9 mouse cellular contexts compared by ENCODE assay signal in the genomic region with DNA sequence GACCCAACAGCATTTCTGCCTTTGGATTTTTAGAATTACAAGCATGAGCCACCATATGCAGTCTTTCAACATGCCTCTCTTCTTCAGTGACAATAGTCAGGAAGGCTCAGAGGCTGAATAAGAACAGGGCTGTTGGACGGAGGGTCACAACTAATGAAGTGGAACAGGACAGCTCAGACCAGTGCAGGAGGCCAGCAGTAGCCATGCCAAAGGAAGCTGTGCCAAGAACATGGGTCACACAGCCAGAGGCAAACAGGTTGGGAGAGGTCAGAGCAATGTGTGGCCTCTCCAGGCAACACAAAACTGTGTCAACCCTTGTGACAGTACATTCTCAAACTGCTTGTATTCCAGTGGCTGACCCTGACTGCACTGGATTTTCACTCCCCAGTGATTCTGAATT. TPM values are rescaled to one million over a fixed set of nuclear protein-coding genes. Genes with fewer than 3 reads are reported as not detected.
A peak's percentile ranks its signal among the peaks of the same experiment; 100 is the strongest.
DNase-seq lines count a peak whose midpoint lies in the region; ATAC-seq lines count a peak whose summit lies in the region.
"Had no signal": no experiment of that assay in that cellular context is flagged by ENCODE, and none has a peak within 500 bp of the region (broad histone marks: within the 10 kb centered on the region; RNA-seq: fewer than 3 reads in every experiment).

No protein-coding gene starts in this region.

- ATAC-seq in erythroblast, adult 5-6 weeks (replicated peaks; ENCODE audit: low FRiP score, poor library complexity, severe bottlenecking): no peak

- DNase-seq in adrenal gland, adult 8-10 months: peak; percentile 11
- DNase-seq in adrenal gland, postnatal 4 days (ENCODE audit: low spot score in 2 of 2): no peak
- peak; percentile 25 for DNase-seq in layer of hippocampus, adult 9-11 months
- DNase-seq in layer of hippocampus, adult 9-10 months (ENCODE audit: low spot score): no peak
- peak; percentile 56 for DNase-seq in gastrocnemius, postnatal 14 days
- DNase-seq in lung, postnatal 10 days: peak; percentile 45
- DNase-seq in spleen, adult 18-20 months: no peak
- DNase-seq: liver, embryonic 13.5 days had no signal

- intact Hi-C loops in gastrocnemius, postnatal 14 days (cut with DNase I; ENCODE audit: low total_unique reads): loop anchor here (10.0 kb wide), 1 partner anchor 70 kb away; no protein-coding TSS in a partner anchor

RNA-seq across cellular contexts. Expression of gene Fbxo30, which starts 6.7 kb away (rescaled TPM):
- 10 to 100 TPM; 23.1 to 34.1 (median 26.8) TPM for total RNA-seq in adrenal gland, adult 8-10 months (2022)
- 10 to 100 TPM; 27.8 to 31.9 TPM for total RNA-seq in adrenal gland, postnatal 4 days (2021)
- total RNA-seq in gastrocnemius, postnatal 14 days (2021): 10 to 100 TPM; 10.8 to 12.7 TPM
- 358 and 372 TPM in 2 replicates for total RNA-seq in erythroblast, adult 5-6 weeks (2015; ENCODE audit: low replicate concordance)
- 591 and 674 TPM in 2 replicates for total RNA-seq in erythroblast, adult 5-6 weeks (2017; ENCODE audit: low replicate concordance)

Comparison
In these comparisons a context has a peak if more than half of its experiments do, and no peak if none do; other contexts are left out.
1. DNase-seq: peak in adrenal gland, adult 8-10 months (single experiment), layer of hippocampus, adult 9-11 months (single experiment), gastrocnemius, postnatal 14 days (single experiment) and lung, postnatal 10 days (single experiment); none in adrenal gland, postnatal 4 days (0 of 2), layer of hippocampus, adult 9-10 months (single experiment) and spleen, adult 18-20 months (0 of 2).
2. RNA of gene Fbxo30, which starts 6.7 kb away (total RNA-seq): 358 to 674 TPM in erythroblast, adult 5-6 weeks; 27.8 to 31.9 TPM in adrenal gland, postnatal 4 days, 23.1 to 34.1 TPM in adrenal gland, adult 8-10 months and 10.8 to 12.7 TPM in gastrocnemius, postnatal 14 days; every median in the first group is over 10 times any median in the second.